12 mouse cellular contexts compared by ENCODE assay signal in the genomic region with DNA sequence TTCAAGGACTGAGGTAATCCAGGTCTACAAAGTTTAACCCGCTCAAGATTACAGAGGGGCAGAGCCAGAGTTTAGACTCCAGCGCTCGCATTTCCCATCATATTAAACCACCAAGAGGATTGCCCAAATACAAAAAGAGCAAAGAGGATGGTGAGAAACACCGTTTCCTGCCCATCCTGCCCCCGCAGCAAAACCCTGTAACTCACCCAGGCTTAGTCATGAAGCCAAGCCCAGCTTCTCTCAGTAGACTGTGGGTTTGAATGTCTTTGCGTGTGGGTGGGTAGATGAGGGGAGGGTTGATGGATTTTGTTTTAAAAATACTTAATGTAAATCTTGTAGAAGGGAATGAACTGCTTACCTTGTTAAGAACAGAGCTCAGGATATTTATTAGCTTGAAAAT.
"Had no signal": no experiment of that assay in that cellular context is flagged by ENCODE, and none has a peak within 500 bp of the region (broad histone marks: within the 10 kb centered on the region; RNA-seq: fewer than 3 reads in every experiment).

No protein-coding gene starts in this region.

- H3K9me3 ChIP-seq: kidney, embryonic 15.5 days; liver, embryonic 13.5 days; neural tube, embryonic 12.5 days; neural tube, embryonic 15.5 days had no signal

- H3K27me3 ChIP-seq: kidney, embryonic 15.5 days; liver, embryonic 13.5 days; neural tube, embryonic 12.5 days had no signal

- DNase-seq: kidney, postnatal 10 days; liver, embryonic 13.5 days; lung, adult 2 months; lung, postnatal 14 days; lung, postnatal 4 days; thymus, adult 2 months; thymus, postnatal 14 days; thymus, postnatal 4 days had no signal

- H3K9ac ChIP-seq: kidney, embryonic 15.5 days; liver, embryonic 13.5 days; neural tube, embryonic 12.5 days; neural tube, embryonic 15.5 days had no signal

- H3K4me2 ChIP-seq: kidney, embryonic 15.5 days; liver, embryonic 13.5 days; midbrain, embryonic 11.5 days; neural tube, embryonic 12.5 days; neural tube, embryonic 15.5 days had no signal

- H3K27ac ChIP-seq: kidney, embryonic 15.5 days; liver, embryonic 13.5 days; neural tube, embryonic 12.5 days; neural tube, embryonic 15.5 days had no signal

- H3K4me1 ChIP-seq: liver, embryonic 13.5 days had no signal

- H3K36me3 ChIP-seq: kidney, embryonic 15.5 days; liver, embryonic 13.5 days; neural tube, embryonic 12.5 days; neural tube, embryonic 15.5 days had no signal

- H3K4me3 ChIP-seq: kidney, embryonic 15.5 days; liver, embryonic 13.5 days; neural tube, embryonic 12.5 days; neural tube, embryonic 15.5 days had no signal
